Mouse (Mus musculus) hindbrain, embryonic 14.5 days (tissue): Measurements from ENCODE around the gene Gm3676. TPM values are rescaled to one million over a fixed set of nuclear protein-coding genes. Genes with fewer than 3 reads are reported as not detected.
"Not testable (repeated sequence)": the region's sequence is repeated elsewhere in the genome, so short reads cannot be mapped to it uniquely, and the experiment has no call there.

Experiments used
- ATAC-seq: fragments of 200-750 bp; cut with Nextera tagmentation; 2 replicates; pipeline ENCODE4 v1.8.0; 2017; ENCODE audit warnings: moderate number of reproducible peaks, mild to moderate bottlenecking, moderate TSS enrichment, moderate library complexity; ENCODE audit not compliant: low FRiP score
- DNase-seq: peaks from one replicate; pipeline ENCODE4 v3.0.0-alpha.2; 2015; ENCODE audit warnings: low spot score
- H3K27ac ChIP-seq: fragments of 300-500 bp; sonication (generic); 2 replicates; pipeline ENCODE4 v1.5.1; 2014; ENCODE audit warnings: mild to moderate bottlenecking, moderate library complexity
- H3K27me3 ChIP-seq: fragments of 300-500 bp; sonication (generic); 2 replicates; pipeline ENCODE4 v1.6.1; 2014; ENCODE audit warnings: mild to moderate bottlenecking, low read length, mixed read lengths; ENCODE audit not compliant: control insufficient read depth, insufficient read depth
- H3K36me3 ChIP-seq: fragments of 300-500 bp; sonication (generic); replicated peaks from 2 replicates; pipeline ENCODE4 v1.6.1; 2014; ENCODE audit not compliant: control insufficient read depth, insufficient read depth
- H3K4me1 ChIP-seq: fragments of 300-500 bp; sonication (generic); replicated peaks from 2 replicates; pipeline ENCODE4 v1.6.1; 2014; ENCODE audit warnings: antibody characterized with exemption, low read length, mixed read lengths; ENCODE audit not compliant: control insufficient read depth, insufficient read depth
- H3K4me2 ChIP-seq: fragments of 300-500 bp; sonication (generic); replicated peaks from 2 replicates; pipeline ENCODE4 v1.6.1; 2014; ENCODE audit warnings: mild to moderate bottlenecking, moderate library complexity
- H3K4me3 ChIP-seq: fragments of 300-500 bp; sonication (generic); replicated peaks from 2 replicates; pipeline ENCODE4 v1.5.1; 2014; ENCODE audit warnings: mild to moderate bottlenecking, low read length
- H3K9ac ChIP-seq: fragments of 300-500 bp; sonication (generic); 2 replicates; pipeline ENCODE4 v1.6.1; 2014
- H3K9me3 ChIP-seq: fragments of 300-500 bp; sonication (generic); 2 replicates; pipeline ENCODE4 v1.6.1; 2016; ENCODE audit warnings: low read length; ENCODE audit not compliant: control insufficient read depth
- WGBS: fragments of 180-500 bp; shearing (Covaris S2); extraction: QIAGEN DNeasy Blood & Tissue Kit; methylation state at CpG from one replicate; pipeline ENCODE4 v1.1.7; 2014; 5-methylcytosine and 5-hydroxymethylcytosine counted together
- polyA plus RNA-seq: library from polyadenylated mRNA; unstranded; fragments of >200 nt; fragmentation: Nextera tagmentation; extraction: Ambion mirVana; gene quantifications from 2 replicates; pipeline ENCODE4 v1.2.1, GENCODE M21; 2014

Gene Gm3676
- polyA plus RNA-seq, result not detected in 2 replicates

DNA sequence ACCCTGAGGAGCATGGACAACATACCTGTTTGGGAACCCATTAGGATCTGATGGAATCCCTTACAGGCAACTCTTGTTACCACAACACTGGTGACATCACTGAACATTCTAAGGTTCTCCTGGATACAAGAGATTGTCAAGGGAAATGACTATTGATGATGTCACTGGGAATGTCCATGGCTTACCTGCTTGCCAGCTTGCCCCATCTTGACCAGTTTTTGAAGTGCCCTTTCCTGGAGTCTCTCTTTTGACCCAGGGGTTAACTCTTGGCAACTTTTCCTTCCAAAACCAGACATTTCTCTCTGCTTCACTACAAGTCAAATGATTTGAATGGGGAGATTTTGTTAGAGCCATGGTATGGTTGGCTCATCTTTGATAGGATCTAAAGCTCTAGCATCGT is at the start of gene Gm3676:
Gene Gm3676 (minus strand): TSS at position 101 of the 400 bp plus-strand sequence.
- H3K27ac ChIP-seq, H3K4me1 ChIP-seq, H3K4me3 ChIP-seq, H3K9ac ChIP-seq, H3K4me2 ChIP-seq, DNase-seq, H3K36me3 ChIP-seq, H3K9me3 ChIP-seq, H3K27me3 ChIP-seq, ATAC-seq: not testable (repeated sequence)
- no CpG with 5 or more reads among the region's 1 CpGs for WGBS

DNA sequence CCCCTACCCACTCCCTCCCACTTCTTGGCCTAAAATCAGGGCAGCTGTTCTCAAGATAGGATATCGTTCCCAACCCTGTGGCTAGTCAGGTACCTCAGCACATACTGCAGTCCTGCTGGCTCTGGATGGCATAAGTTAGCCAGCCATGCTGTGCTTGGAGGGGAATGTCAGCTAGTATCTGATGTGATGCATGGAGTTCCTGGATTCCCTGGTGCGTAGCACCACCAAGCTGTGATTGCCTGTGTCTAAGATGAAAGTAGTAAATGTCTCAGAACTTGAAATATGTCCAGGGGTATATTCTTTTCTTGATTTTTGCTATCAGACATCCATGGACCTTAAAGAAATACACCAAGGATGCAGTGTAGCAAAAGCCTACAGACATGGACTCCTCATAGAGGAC is 1.9 kb upstream of the Gm3676 start:
- H3K27ac ChIP-seq, DNase-seq, H3K27me3 ChIP-seq, H3K9ac ChIP-seq, H3K4me3 ChIP-seq, ATAC-seq, H3K4me2 ChIP-seq, H3K4me1 ChIP-seq, H3K9me3 ChIP-seq, H3K36me3 ChIP-seq: not testable (repeated sequence)
- WGBS, result 88% methylated on average over 2 of the region's 2 CpGs

DNA sequence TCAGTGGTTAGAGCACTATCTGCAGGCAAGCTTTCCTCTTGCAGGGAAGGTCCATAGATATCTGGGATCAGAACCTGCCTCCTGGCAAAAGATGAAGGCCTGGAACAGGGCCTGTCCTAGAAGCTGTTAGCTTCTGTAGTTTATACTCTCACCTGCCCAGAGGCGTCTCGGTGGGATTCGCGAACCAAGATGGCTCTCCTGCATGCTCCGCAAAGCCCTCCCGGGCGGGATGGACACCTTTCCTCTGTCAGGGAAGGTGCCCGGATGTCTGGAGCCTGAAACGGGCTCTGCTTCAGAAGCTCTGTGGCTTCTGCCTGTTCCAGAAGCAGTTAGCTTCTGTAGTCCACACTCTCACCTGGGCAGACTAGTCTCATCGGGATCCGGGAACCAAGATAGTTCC is 16.1 kb downstream of the Gm3676 start:
- H3K36me3 ChIP-seq, H3K4me3 ChIP-seq, H3K4me2 ChIP-seq, ATAC-seq, H3K9me3 ChIP-seq, H3K27ac ChIP-seq, H3K27me3 ChIP-seq, DNase-seq, H3K9ac ChIP-seq, H3K4me1 ChIP-seq: not testable (repeated sequence)
- WGBS, result 88% methylated on average over 9 of the region's 11 CpGs

DNA sequence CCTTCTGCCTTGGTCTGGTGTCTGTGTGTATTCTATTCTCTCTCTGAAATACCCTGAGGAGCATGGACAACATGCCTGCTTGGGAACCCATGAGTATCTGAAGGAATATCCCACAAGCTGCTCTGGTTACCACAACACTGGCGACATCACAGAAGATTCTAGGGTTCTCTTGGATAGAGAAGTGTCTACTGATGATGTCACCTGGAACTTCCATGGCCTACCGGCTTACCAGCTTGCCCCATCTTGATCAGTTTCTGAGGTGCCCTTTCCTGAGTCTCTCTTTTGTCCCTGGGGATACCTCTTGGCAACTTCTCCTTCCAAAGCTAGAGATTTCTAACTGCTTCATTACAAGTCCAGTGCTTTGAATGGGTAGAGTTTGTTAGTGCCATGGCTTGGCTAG is 21.8 kb downstream of the Gm3676 start, which contains the start of gene Gm3072:
Gene Gm3072 (minus strand): TSS at position 101 of the 400 bp plus-strand sequence.
- not testable (repeated sequence) for H3K36me3 ChIP-seq, H3K9ac ChIP-seq, H3K4me3 ChIP-seq, DNase-seq, H3K27ac ChIP-seq, H3K9me3 ChIP-seq, H3K4me1 ChIP-seq, H3K27me3 ChIP-seq, H3K4me2 ChIP-seq, ATAC-seq
- 79% methylated on average over 1 of the region's 2 CpGs for WGBS

DNA sequence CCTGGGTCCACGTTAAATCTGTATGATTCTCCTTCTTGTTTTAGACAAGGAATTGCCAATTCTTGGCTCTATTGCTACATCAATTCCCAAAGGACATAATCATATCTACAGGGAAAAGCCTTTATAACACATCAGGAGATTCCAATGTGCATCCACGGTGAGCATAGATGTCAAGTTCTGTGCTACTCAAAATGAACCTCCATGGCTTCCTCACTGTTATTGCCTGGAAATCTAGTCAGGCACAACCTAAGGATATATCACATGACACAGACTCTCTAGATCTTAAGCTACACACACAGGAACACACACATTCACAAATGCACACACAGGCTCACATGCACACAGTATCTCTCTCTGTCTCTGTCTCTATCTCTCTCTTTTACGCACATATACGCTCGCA is 23.8 kb downstream of the Gm3676 start:
- not testable (repeated sequence) for H3K9ac ChIP-seq, DNase-seq, H3K9me3 ChIP-seq, H3K27ac ChIP-seq, ATAC-seq, H3K4me2 ChIP-seq, H3K36me3 ChIP-seq, H3K4me1 ChIP-seq, H3K27me3 ChIP-seq, H3K4me3 ChIP-seq
- WGBS, result 91% methylated on average over 4 of the region's 5 CpGs

DNA sequence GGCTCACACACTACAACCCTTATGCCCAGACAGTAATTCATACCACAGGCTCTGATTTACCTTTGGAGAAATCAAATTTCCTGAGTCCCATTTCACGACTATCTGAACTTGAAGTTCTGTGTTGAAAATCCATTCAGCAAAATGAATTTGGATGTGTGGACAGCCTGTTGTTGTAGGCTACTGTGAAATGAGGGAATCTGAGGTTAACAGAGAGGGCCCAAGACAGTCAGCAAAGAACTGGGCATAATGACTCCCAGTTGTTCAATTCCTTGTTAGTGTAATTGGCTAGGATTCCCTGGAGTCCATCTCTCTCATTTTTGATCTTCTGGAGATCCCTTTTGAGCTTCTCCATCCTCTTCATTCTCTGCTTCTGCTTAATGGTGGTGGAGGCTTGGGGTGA is 35.6 kb downstream of the Gm3676 start:
- H3K9me3 ChIP-seq, DNase-seq, H3K27ac ChIP-seq, ATAC-seq, H3K9ac ChIP-seq, H3K4me2 ChIP-seq, H3K36me3 ChIP-seq, H3K4me1 ChIP-seq, H3K27me3 ChIP-seq, H3K4me3 ChIP-seq: not testable (repeated sequence)
- 82% methylated on average over 1 of the region's 1 CpGs for WGBS

DNA sequence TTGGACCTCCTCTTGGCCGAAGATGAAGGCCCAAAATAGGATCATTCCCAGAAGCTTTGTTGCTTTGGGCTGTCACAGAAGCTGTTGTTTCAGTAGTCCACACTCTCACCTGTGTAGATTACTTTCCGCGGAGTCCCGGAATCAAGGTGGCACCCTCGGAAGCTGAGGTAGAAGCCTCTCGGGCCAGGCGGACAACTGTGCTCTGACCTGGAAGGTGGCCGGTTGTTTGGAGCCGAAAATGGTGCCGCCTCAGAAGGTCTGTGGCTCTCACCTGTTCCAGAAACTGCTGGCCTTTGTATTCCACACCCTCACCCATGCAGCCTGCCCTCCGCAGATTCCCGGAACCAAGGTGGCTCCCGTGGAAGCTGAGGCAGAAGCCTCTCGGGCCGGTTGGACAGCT is 45.4 kb downstream of the Gm3676 start:
- WGBS, result 92% methylated on average over 15 of the region's 15 CpGs
- DNase-seq, result not testable (repeated sequence)

More for the DNA sequence above, 45.4 kb downstream of the Gm3676 start:
- not testable (repeated sequence) for H3K4me1 ChIP-seq, H3K4me3 ChIP-seq, H3K27me3 ChIP-seq, H3K27ac ChIP-seq, H3K9ac ChIP-seq, H3K36me3 ChIP-seq, ATAC-seq, H3K9me3 ChIP-seq, H3K4me2 ChIP-seq

Other genes starting within 250 kb of the Gm3676 start
- not detected in 2 replicates for gene Gm6482, start 238.2 kb downstream of the Gm3676 start, polyA plus RNA-seq
- not detected in 2 replicates for gene Gm7954, start 193.0 kb downstream of the Gm3676 start, polyA plus RNA-seq
- not detected in 2 replicates for gene Gm3486, start 157.0 kb downstream of the Gm3676 start, polyA plus RNA-seq
- not detected in 2 replicates for gene Gm7970, start 90.9 kb downstream of the Gm3676 start, polyA plus RNA-seq
- gene 1700049E17Rik2, start 73.3 kb downstream of the Gm3676 start, polyA plus RNA-seq, result not detected in 2 replicates
- gene Gm3072, start 21.9 kb downstream of the Gm3676 start, polyA plus RNA-seq, result not detected in 2 replicates
- gene Gm8068, start 55.4 kb upstream of the Gm3676 start, polyA plus RNA-seq, result not detected in 2 replicates
- gene Gm7929, start 104.1 kb upstream of the Gm3676 start, polyA plus RNA-seq, result not detected in 2 replicates
- not detected in 2 replicates for gene Gm47189, start 126.0 kb upstream of the Gm3676 start, polyA plus RNA-seq